Mouse (Mus musculus) neural tube, embryonic 10.5 days (tissue): ENCODE data around the gene Trim66.

ENCODE experiments used
- DNase-seq: peaks from one replicate; pipeline ENCODE4 v3.0.0-alpha.2; 2017; ENCODE audit warnings: low spot score; ENCODE audit errors: extremely low spot score

The Trim66 gene

GRCm38 (mm10) chr7:109522084-109522483, 14.2 kb upstream of the Trim66 start:
- DNase-seq, result no peak

DNA sequence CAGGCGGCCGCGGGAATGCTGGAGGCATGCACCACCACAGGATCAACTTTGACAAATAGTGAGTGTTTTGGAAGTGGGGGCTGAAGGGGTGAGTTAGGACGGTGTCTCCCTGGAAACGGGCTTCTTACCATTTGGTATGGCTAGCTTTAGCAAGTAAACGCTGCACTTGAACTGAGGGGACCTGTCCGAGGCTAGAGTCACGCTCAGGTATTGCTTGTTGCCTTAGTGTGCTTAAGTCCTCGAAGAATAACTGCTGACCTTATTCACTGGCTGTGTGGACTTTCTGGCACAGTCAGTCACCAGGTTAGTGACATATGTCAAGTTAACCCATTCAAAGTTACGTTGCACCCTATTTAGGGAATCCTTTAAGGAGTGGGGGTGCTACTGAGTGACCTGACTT, 12.0 kb upstream of the Trim66 start:
- no peak for DNase-seq

DNA sequence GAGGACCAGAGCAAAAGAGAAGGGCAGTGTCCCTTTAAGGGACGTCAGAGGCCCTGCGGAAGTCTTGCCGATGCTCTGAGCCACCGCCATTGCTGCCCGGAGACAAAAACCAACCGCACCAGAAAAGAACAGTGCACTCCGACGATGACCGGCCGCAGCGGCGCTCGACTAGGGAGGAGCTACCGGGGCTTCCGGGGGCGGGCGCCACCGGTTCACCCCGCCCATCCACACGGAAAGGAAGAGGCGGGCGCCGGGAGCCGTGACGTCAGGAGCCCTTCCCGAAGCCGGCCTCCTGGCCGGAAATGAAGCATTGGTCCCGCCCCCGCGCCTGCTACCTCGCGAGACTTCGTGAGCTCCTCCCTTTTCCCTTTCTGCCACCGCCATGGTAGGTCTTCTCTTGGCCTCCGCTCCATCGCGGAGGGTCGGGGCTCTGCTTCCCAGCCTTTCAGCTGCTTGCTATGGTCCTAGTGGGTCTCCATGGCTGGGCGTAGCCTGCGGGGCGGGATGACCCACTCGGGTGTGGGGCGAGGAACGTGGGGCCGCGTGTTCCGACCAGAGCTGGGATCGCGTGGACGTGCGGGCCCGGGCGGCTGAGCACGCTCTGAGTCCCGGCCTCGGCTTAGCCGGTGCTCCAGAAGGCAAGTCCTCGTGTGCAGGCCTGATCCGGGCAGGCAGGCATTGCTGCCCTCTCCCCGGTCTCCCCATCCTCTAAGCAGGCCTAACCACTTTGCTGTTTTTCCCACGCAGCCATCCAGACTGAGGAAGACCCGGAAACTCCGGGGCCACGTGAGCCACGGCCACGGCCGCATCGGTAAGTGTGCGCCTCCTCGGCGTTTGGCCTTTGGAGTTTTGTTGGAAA, 11.1 kb upstream of the Trim66 start, which contains the start of gene Rpl27a:
Rpl27a (plus strand) TSS at position 310 of the 859 bp plus-strand sequence.
- DNase-seq, result peak; percentile 99

GRCm38 (mm10) chr7:109518036-109518681, 10.2 kb upstream of the Trim66 start:
- DNase-seq, result peak; percentile 36

GRCm38 (mm10) chr7:109516500-109516899, 8.6 kb upstream of the Trim66 start:
- DNase-seq, result no peak

DNA sequence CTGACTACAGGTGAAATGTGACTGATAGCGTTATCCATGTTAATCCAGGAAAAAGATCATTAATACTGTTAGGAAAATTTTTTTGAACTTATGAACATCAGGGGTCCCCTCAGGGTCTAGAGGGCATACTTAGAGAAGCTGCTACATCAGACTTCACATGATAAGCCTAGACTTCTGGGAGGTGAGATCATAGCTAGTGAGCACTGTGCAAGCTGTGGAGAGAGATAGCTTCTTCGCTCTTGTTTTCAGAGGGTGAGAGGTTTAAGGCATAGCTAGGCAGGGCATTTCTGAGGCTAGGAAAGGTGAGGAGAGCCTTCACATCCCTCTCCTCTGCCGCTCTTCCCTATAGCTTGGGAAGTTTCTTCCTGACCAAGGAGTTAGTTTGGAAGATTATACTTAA, 3.9 kb upstream of the Trim66 start:
- DNase-seq, result no peak

GRCm38 (mm10) chr7:109510799-109511198, 2.9 kb upstream of the Trim66 start:
- DNase-seq, result no peak

GRCm38 (mm10) chr7:109507572-109507971, 362 bp downstream of the Trim66 start:
- DNase-seq, result no peak

DNA sequence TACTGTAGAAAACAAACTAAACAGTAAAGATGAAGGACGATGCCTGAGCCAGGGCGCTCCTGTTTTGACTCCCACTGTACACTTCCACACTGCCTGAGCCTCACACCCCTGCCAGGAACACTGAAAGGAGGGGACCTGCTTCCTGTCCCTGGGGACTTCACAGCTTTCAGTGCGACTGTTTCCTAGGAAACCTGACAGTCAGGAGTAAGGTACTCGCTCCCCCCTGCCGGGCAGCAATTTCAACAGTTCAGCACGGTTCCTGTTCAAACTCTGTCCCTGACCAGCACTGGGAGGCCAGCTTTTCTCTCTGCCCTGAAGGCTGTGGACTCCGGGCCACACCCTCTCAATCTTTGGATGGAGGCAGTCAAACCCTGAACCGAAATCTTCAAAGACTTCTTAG, 815 bp downstream of the Trim66 start:
- peak; percentile 29 for DNase-seq

DNA sequence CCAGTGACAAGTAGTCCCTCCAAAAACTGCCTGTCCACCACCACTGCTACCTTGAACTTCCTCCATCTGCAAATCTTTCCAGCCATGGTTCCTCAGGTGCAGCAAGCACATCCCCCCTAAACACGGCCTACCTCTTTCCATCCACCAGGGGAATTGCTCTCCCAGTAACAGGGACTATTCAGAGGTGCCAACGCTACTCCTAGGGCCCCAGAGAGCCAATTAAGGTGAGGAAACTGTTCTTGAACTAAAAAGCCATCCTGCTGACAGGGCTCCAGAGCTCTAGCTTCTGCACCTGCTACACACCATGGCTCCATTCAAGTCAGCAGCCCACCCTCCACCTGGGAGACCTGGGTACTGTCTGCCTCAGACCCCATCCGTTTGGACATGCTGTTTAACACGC, 10.4 kb downstream of the Trim66 start:
- no peak for DNase-seq

DNA sequence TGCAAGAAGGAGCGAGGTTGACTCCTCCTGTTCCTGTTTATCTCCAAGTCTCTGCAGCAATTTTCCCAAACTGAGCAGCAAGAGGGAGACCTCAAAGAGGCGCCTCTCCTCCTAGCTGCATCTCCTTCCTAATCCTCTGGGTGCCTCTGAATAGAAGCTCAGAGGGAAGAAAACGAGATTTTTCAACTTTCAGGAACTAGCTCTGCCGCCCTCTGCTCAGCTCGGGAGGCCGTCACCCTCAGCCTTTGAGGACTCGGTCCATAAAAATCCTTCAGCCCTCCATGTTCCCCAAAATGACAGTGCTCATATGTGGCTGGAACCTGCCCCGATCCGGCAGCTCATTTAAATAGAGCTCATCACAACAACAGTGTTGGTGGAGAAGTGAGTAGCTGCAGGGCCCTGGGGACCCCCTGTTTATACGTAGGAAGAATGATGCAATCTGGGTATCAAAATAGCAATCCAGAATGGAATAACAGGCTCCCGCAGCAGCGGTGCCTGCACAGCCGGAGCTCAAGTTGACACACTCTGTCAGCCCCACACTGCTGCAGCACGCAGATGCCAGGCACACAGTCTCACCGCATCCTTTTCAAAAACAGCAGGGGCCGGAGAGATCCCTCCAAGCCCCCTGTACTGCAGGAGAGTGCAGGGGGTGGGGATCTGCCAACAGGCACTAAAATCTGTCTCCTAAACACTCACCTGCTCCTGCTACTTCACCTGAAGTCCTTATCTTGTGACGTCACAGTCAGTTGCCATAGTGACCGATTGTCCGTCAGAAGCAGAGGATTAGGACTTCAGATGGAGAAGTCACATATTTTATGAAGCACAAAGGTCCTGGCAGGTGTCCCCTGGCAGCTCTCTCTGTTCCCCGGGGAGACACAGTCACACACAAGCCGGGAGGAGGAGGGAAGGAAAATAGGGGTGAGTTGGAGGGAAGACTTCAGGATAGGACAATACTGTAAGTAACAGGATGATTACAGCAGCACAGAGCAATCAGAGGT, 14.3 kb downstream of the Trim66 start:
- peak; percentile 16 for DNase-seq

DNA sequence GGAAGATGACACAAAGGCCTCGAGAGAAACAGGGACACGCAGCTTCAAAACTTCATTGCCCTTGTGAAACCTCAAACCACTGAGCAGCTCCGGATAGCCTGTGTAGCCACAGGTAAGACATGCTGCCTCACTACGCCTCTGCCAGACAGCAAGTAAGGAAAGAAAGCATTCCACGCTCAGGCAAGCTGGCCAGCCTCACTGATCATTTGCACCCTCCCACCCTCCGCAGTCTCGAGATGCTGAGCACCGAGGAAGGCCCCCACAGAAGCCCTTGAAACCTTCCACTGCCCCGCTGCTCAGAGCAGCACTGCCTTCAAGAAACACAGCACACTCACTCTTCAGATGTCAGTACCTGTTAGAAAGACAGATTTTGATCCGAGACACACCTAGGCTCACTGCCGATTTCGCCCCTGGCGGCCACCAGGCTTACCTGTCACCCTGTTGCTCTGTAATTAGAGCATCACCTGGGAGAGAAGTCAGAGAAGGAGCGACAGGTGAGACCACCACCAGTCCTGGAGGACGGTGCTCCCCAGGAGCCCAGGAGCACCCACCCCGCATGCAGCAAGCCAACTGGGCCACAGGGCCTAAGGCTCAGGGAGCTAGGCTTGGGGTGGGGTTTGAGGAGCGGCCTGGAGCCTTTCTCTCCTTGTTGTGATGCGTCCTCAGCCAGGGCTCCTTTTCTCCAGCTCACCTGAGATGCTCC, 15.2 kb downstream of the Trim66 start:
- DNase-seq, result no peak

DNA sequence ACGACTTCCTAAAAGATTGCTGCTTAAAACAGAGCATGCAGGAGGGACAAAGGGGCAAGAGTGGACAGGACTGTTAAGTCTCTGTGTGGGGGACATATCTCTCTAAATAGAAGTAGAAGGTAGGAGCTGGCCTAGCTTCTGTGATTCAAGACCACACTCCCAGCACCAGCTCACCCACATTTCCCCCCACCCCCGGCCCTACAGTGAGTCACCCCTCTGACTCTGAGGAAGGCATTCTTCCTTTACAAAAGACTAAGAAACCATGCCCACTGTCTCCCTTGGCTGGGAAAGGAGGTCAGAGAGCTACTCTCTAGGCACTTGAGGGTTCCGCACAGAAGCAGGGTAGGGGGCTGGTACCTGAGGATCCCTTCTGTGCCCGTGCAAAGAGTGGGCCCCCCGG, 23.7 kb downstream of the Trim66 start:
- no peak for DNase-seq

- peak; percentile 27 for DNase-seq
These were observed 27.2 kb downstream of the Trim66 start for GRCm38 (mm10) chr7:109480765-109481197.

DNA sequence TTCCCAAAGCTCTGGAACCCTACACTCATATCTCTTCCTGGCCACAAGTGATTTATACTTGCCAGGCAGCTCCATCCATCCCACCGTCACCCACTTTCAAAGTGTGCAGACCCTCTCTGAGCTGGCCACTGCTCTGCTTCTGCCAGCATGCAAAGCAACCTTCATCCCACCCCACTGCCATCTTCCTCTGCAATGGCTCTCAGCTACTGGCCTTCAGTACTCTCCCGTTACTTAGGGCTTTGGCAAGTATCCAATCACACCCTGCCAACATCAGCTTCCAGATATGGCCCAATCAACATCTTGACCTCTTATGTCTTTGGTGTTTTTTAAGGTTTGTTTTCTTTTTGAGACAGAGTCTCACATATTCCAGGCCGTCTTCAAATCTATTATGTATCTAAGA, 30.0 kb downstream of the Trim66 start:
- DNase-seq, result no peak

GRCm38 (mm10) chr7:109470700-109471099, 37.2 kb downstream of the Trim66 start:
- DNase-seq, result no peak

GRCm38 (mm10) chr7:109468262-109468701, 39.7 kb downstream of the Trim66 start:
- DNase-seq, result no peak

DNA sequence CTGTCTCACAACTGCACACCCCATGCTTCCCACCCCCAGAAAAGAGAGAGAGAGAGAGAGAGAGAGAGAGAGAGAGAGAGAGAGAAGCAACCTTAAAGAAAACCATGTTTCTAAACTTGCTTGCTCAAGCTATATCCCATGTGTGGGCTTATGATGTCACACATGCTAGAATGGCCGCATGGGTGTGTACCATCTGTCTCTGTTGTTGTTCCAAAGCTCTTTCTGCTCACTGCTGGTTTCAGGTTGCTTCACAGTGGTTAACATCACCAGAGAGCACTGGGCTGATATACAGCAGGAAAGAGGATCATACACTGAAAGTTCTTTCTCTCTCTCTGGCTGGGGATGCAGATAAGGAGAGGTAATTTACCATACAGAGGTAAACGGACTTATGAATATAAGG, 40.3 kb downstream of the Trim66 start:
- no peak for DNase-seq

DNA sequence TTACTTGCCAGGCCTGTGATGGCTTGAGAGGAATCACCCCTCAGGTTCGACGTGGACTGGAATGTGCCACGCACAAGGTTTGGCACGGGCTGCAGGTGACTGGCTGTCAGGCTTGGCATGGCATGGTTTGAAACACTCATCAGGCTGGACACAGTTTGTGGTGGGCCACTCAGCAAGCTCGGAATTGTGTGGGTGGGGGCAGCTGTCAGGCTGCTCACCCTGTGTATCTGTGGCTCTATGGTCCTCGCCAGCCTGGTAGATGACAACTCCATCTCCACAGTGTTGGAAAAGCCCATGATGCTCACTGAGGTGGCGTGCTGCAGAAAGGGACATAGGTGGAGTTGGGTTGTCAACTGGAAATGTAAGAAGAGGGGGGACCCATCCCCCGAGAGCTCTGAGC, 47.2 kb downstream of the Trim66 start:
- no peak for DNase-seq

DNA sequence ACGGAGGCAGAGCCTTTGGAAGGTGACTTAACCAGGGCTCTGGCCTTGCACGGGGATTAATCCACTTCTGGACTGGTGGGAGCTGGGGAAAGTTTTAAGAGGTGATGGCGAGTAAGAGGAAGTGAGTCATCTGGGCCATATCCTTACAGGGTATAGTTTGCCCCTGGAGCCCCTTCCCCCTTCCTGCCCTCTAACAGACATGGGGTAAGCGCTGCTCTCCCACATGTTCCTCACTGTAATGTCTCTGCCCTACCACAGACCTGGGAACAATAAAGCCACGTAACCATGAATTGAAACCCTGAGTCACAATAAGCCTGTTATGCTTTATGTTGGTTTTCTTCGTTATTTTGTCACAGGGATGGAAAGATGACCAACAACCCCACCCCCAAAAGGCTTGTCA, 51.4 kb downstream of the Trim66 start:
- DNase-seq, result no peak

DNA sequence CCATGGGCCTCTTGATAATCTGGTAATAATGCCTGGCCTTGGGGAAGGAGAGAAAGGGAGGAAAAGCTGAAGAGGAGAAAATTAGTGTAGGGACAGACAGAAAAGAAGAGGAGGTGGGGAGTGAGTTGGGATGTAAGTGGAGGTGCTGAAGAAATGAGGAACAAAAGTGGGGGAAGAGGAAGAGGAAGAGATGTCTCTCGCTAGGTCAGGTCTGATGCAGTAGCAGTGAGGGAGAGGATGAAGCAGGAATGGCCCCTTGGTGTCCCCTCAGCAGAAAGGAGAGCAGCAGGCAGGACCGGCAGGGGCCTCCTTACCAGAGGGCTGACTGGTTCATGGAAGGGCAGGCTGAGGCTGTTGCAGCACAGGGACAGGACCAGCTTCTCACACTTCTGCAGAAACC, 52.2 kb downstream of the Trim66 start:
- DNase-seq, result no peak
